Mouse (Mus musculus) thymus, adult 2 months (tissue): ENCODE results near the gene Zc3h12c. TPM values are rescaled to one million over a fixed set of nuclear protein-coding genes. Genes with fewer than 3 reads are reported as not detected.
A peak's percentile ranks its signal among the peaks of the same experiment; 100 is the strongest.

Experiments used
- DNase-seq: peaks from one replicate; pipeline ENCODE4 v3.0.0; 2021
- H3K27ac ChIP-seq: fragments of 200-500 bp; 2 replicates; pipeline ENCODE4 v1.5.1; 2012; ENCODE audit warnings: low read length, control low read depth; ENCODE audit not compliant: control insufficient read depth, insufficient read depth
- H3K27me3 ChIP-seq: fragments of 200-500 bp; 2 replicates; pipeline ENCODE4 v1.6.1; 2012; ENCODE audit warnings: mild to moderate bottlenecking, low read length, moderate library complexity, mixed read lengths; ENCODE audit not compliant: control insufficient read depth, insufficient read depth
- H3K36me3 ChIP-seq: fragments of 200-500 bp; 2 replicates; pipeline ENCODE4 v1.6.1; 2012; ENCODE audit warnings: mild to moderate bottlenecking, low read length, moderate library complexity; ENCODE audit not compliant: control insufficient read depth, insufficient read depth
- H3K4me1 ChIP-seq: fragments of 200-500 bp; replicated peaks from 2 replicates; pipeline ENCODE4 v1.6.1; 2012; ENCODE audit warnings: low read length; ENCODE audit not compliant: control insufficient read depth, insufficient read depth
- H3K4me3 ChIP-seq: fragments of 200-500 bp; 2 replicates; pipeline ENCODE4 v1.5.1; 2012; ENCODE audit warnings: mild to moderate bottlenecking, low read length, control low read depth, moderate library complexity; ENCODE audit not compliant: control insufficient read depth, insufficient read depth
- CTCF ChIP-seq: fragments of 200-500 bp; IDR thresholded peaks from 2 replicates; pipeline ENCODE4 v1.5.1; 2012; ENCODE audit warnings: mild to moderate bottlenecking, control low read depth, low read length, moderate library complexity, borderline replicate concordance; ENCODE audit not compliant: control insufficient read depth, poor library complexity, insufficient read depth; ENCODE audit errors: extremely low read depth
- POLR2A ChIP-seq: fragments of 200-500 bp; IDR thresholded peaks from 2 replicates; pipeline ENCODE4 v1.6.1; 2012; ENCODE audit warnings: mild to moderate bottlenecking, low read length, control low read depth, moderate library complexity; ENCODE audit not compliant: control insufficient read depth, poor library complexity, insufficient read depth; ENCODE audit errors: extremely low read depth
- WGBS: fragments of 180-500 bp; shearing (Covaris S2); methylation state at CpG from one replicate; pipeline ENCODE4 v1.1.7; 2018; 5-methylcytosine and 5-hydroxymethylcytosine counted together
- polyA plus RNA-seq: library from polyadenylated mRNA; depleted of rRNA; stranded (reverse); fragments of >200 nt; gene quantifications from 2 replicates; pipeline ENCODE4 v1.2.3, GENCODE M21; 2012; rRNA removed

Gene Zc3h12c
- 1.5 and 1.7 TPM in 2 replicates for polyA plus RNA-seq

- no peaks in the 10 kb centered on the region for H3K36me3 ChIP-seq
- H3K27ac ChIP-seq, result no peak within 1 kb of the TSS
- H3K4me3 ChIP-seq, result peak within 1 kb of the TSS; percentile 61
- 1% methylated on average over 98 of the region's 100 CpGs for WGBS
- peak; percentile 40 for DNase-seq
- no peak for TF ChIP-seq POLR2A
- TF ChIP-seq CTCF, result no peak
- no peaks in the 10 kb centered on the region; the same call in 1 of the 2 replicates for H3K27me3 ChIP-seq
- peaks cover 9% of the 10 kb centered on the region for H3K4me1 ChIP-seq
These were observed at the start of gene Zc3h12c for GRCm38 (mm10) chr9:52167863-52168685. Gene Zc3h12c, minus strand, starts transcription at chr9:52168572.

GRCm38 (mm10) chr9:52217636-52218035, 49.3 kb upstream of the Zc3h12c start:
- H3K4me1 ChIP-seq, result no peaks in the 10 kb centered on the region
- no peaks in the 10 kb centered on the region for H3K27me3 ChIP-seq
- H3K27ac ChIP-seq, result no peak overlapping the region
- no peak for DNase-seq
- no peak for TF ChIP-seq CTCF
- WGBS, result 15% methylated on average over 4 of the region's 4 CpGs
- no peaks in the 10 kb centered on the region for H3K36me3 ChIP-seq
- no peak overlapping the region for H3K4me3 ChIP-seq

- 94% methylated on average over 3 of the region's 3 CpGs for WGBS
- Histone ChIP-seq H3K4me3 (no peak overlapping the region), H3K27me3 (no peaks in the 10 kb centered on the region), H3K4me1 (no peaks in the 10 kb centered on the region), H3K36me3 (no peaks in the 10 kb centered on the region), H3K27ac (no peak overlapping the region)
- no peak for TF ChIP-seq POLR2A
- no peak for TF ChIP-seq CTCF
- no peak for DNase-seq
These were observed 46.9 kb upstream of the Zc3h12c start for GRCm38 (mm10) chr9:52215291-52215690.

- WGBS, result 85% methylated on average over 6 of the region's 6 CpGs
- no peak overlapping the region for H3K4me3 ChIP-seq
- no peaks in the 10 kb centered on the region for H3K4me1 ChIP-seq
- no peaks in the 10 kb centered on the region for H3K27me3 ChIP-seq
- no peaks in the 10 kb centered on the region for H3K36me3 ChIP-seq
- TF ChIP-seq CTCF (no peak), POLR2A (no peak)
- no peak overlapping the region for H3K27ac ChIP-seq
- DNase-seq, result no peak
These were observed 44.0 kb upstream of the Zc3h12c start for GRCm38 (mm10) chr9:52212416-52212815.

GRCm38 (mm10) chr9:52208510-52209030, 40.2 kb upstream of the Zc3h12c start:
- Histone ChIP-seq H3K27ac (no peak overlapping the region), H3K4me1 (no peaks in the 10 kb centered on the region), H3K27me3 (no peaks in the 10 kb centered on the region), H3K36me3 (no peaks in the 10 kb centered on the region), H3K4me3 (no peak overlapping the region)
- WGBS, result 95% methylated on average over 3 of the region's 3 CpGs
- DNase-seq, result no peak
- TF ChIP-seq CTCF, result no peak
- TF ChIP-seq POLR2A, result no peak

GRCm38 (mm10) chr9:52203189-52203588, 34.8 kb upstream of the Zc3h12c start:
- 58% methylated on average over 4 of the region's 4 CpGs for WGBS
- no peak for TF ChIP-seq POLR2A
- TF ChIP-seq CTCF, result no peak
- H3K4me1 ChIP-seq, result no peaks in the 10 kb centered on the region
- H3K27ac ChIP-seq, result no peak overlapping the region
- H3K27me3 ChIP-seq, result no peaks in the 10 kb centered on the region
- no peak for DNase-seq
- no peak overlapping the region for H3K4me3 ChIP-seq
- H3K36me3 ChIP-seq, result no peaks in the 10 kb centered on the region
